Mouse (Mus musculus) heart, embryonic 15.5 days (tissue): ENCODE results near the gene Orc3. TPM values are rescaled to one million over a fixed set of nuclear protein-coding genes. Genes with fewer than 3 reads are reported as not detected.

Experiments used
- ATAC-seq: fragments of 200-750 bp; cut with Nextera tagmentation; replicated peaks from 2 replicates; pipeline ENCODE4 v1.8.0; 2017; ENCODE audit warnings: low read depth, moderate TSS enrichment; ENCODE audit not compliant: insufficient number of reproducible peaks, insufficient read depth, low FRiP score
- H3K27ac ChIP-seq: fragments of 300-500 bp; sonication (generic); 2 replicates; pipeline ENCODE4 v1.5.1; 2015; ENCODE audit warnings: mild to moderate bottlenecking, inconsistent platforms
- H3K27me3 ChIP-seq: fragments of 300-500 bp; sonication (generic); 2 replicates; pipeline ENCODE4 v1.6.1; 2015; ENCODE audit warnings: inconsistent platforms
- H3K36me3 ChIP-seq: fragments of 300-500 bp; sonication (generic); 2 replicates; pipeline ENCODE4 v1.6.1; 2015; ENCODE audit warnings: mild to moderate bottlenecking, inconsistent platforms
- H3K4me1 ChIP-seq: fragments of 300-500 bp; sonication (generic); replicated peaks from 2 replicates; pipeline ENCODE4 v1.6.1; 2015; ENCODE audit warnings: inconsistent platforms
- H3K4me2 ChIP-seq: fragments of 300-500 bp; sonication (generic); 2 replicates; pipeline ENCODE4 v1.6.1; 2015; ENCODE audit warnings: inconsistent platforms, mild to moderate bottlenecking, moderate library complexity
- H3K4me3 ChIP-seq: fragments of 300-500 bp; sonication (generic); 2 replicates; pipeline ENCODE4 v1.5.1; 2015; ENCODE audit warnings: mild to moderate bottlenecking, inconsistent platforms
- H3K9ac ChIP-seq: fragments of 300-500 bp; sonication (generic); 2 replicates; pipeline ENCODE4 v1.6.1; 2015; ENCODE audit warnings: mild to moderate bottlenecking, inconsistent platforms
- H3K9me3 ChIP-seq: fragments of 300-500 bp; sonication (generic); replicated peaks from 2 replicates; pipeline ENCODE4 v1.6.1; 2016; ENCODE audit warnings: inconsistent platforms
- whole genome bisulfite sequencing: fragments of 180-500 bp; shearing (Covaris S2); methylation state at CpG from one replicate; pipeline ENCODE4 v1.1.7; 2015; ENCODE audit warnings: mixed read lengths; 5-methylcytosine and 5-hydroxymethylcytosine counted together
- polyA plus RNA-seq: library from polyadenylated mRNA; unstranded; fragments of >200 nt; fragmentation: Nextera tagmentation; extraction: Ambion mirVana; gene quantifications from 2 replicates; pipeline ENCODE4 v1.2.1, GENCODE M21; 2015

Gene Orc3
- polyA plus RNA-seq, 1 experiment from 2014 or later: 58.0 TPM

GRCm38 (mm10) chr4:34634129-34634528 is 19.4 kb upstream of the Orc3 start:
- ATAC-seq: no peak
- WGBS: 89% methylated on average over 7 of the region's 7 CpGs
- H3K36me3 ChIP-seq: peaks cover 24% of the 10 kb centered on the region
- H3K9ac ChIP-seq: no peak overlapping the region
- H3K9me3 ChIP-seq: no peaks in the 10 kb centered on the region
- H3K4me3 ChIP-seq: no peak overlapping the region
- no peak overlapping the region for H3K27ac ChIP-seq
- no peaks in the 10 kb centered on the region for H3K4me1 ChIP-seq
- no peak overlapping the region for H3K4me2 ChIP-seq
- H3K27me3 ChIP-seq: no peaks in the 10 kb centered on the region

GRCm38 (mm10) chr4:34629956-34630355 is 15.2 kb upstream of the Orc3 start:
- ATAC-seq: no peak
- no peak overlapping the region for H3K4me3 ChIP-seq
- no peaks in the 10 kb centered on the region for H3K27me3 ChIP-seq
- H3K4me2 ChIP-seq: no peak overlapping the region
- no peak overlapping the region for H3K9ac ChIP-seq
- H3K27ac ChIP-seq: no peak overlapping the region
- no peaks in the 10 kb centered on the region for H3K4me1 ChIP-seq
- WGBS: 52% methylated on average over 1 of the region's 1 CpGs
- peaks cover 33% of the 10 kb centered on the region for H3K36me3 ChIP-seq
- H3K9me3 ChIP-seq: no peaks in the 10 kb centered on the region

- no peak for ATAC-seq
- Histone ChIP-seq H3K9ac (no peak overlapping the region), H3K4me3 (no peak overlapping the region), H3K4me2 (no peak overlapping the region), H3K27ac (no peak overlapping the region), H3K36me3 (peaks cover 25% of the 10 kb centered on the region), H3K9me3 (no peaks in the 10 kb centered on the region), H3K4me1 (no peaks in the 10 kb centered on the region), H3K27me3 (no peaks in the 10 kb centered on the region)
- 84% methylated on average over 6 of the region's 6 CpGs for WGBS
Observed at GRCm38 (mm10) chr4:34626401-34626800, 11.7 kb upstream of the Orc3 start.

GRCm38 (mm10) chr4:34625556-34625955 is 10.8 kb upstream of the Orc3 start:
- no peak overlapping the region for H3K9ac ChIP-seq
- H3K36me3 ChIP-seq: peaks cover 23% of the 10 kb centered on the region
- H3K4me1 ChIP-seq: no peaks in the 10 kb centered on the region
- WGBS: 72% methylated on average over 4 of the region's 4 CpGs
- no peaks in the 10 kb centered on the region for H3K9me3 ChIP-seq
- no peak overlapping the region for H3K27ac ChIP-seq
- no peak overlapping the region for H3K4me3 ChIP-seq
- H3K4me2 ChIP-seq: no peak overlapping the region
- no peaks in the 10 kb centered on the region for H3K27me3 ChIP-seq
- ATAC-seq: no peak

GRCm38 (mm10) chr4:34616146-34616545 is 1.4 kb upstream of the Orc3 start:
- Histone ChIP-seq H3K27ac (no peak overlapping the region), H3K9me3 (no peaks in the 10 kb centered on the region), H3K4me1 (peaks cover 23% of the 10 kb centered on the region), H3K9ac (0 out of 2 replicates have a peak overlapping the region, but pooled peaks have one; percentile 97), H3K36me3 (no peaks in the 10 kb centered on the region), H3K4me2 (peak overlapping the region; percentile 79), H3K27me3 (no peaks in the 10 kb centered on the region), H3K4me3 (peak overlapping the region; percentile 87; the same call in 1 of the 2 replicates)
- WGBS: 76% methylated on average over 8 of the region's 8 CpGs
- no peak for ATAC-seq

- peak overlapping the region; percentile 79 for H3K4me2 ChIP-seq
- 1% methylated on average over 13 of the region's 13 CpGs for WGBS
- peak overlapping the region; percentile 89 for H3K27ac ChIP-seq
- ATAC-seq: no peak
- H3K4me1 ChIP-seq: peaks cover 23% of the 10 kb centered on the region
- peak overlapping the region; percentile 87 for H3K4me3 ChIP-seq
- H3K36me3 ChIP-seq: no peaks in the 10 kb centered on the region
- H3K9me3 ChIP-seq: no peaks in the 10 kb centered on the region
- H3K9ac ChIP-seq: peak overlapping the region; percentile 97
- no peaks in the 10 kb centered on the region for H3K27me3 ChIP-seq
Observed at GRCm38 (mm10) chr4:34615303-34615702, 559 bp upstream of the Orc3 start.

- peak overlapping the region; percentile 87 for H3K4me3 ChIP-seq
- peaks cover 10% of the 10 kb centered on the region for H3K36me3 ChIP-seq
- H3K9ac ChIP-seq: peak overlapping the region; percentile 97
- WGBS: 63% methylated on average over 6 of the region's 6 CpGs
- no peak for ATAC-seq
- no peaks in the 10 kb centered on the region for H3K27me3 ChIP-seq
- H3K9me3 ChIP-seq: no peaks in the 10 kb centered on the region
- no peak overlapping the region for H3K27ac ChIP-seq
- H3K4me2 ChIP-seq: peak overlapping the region; percentile 79
- H3K4me1 ChIP-seq: peaks cover 23% of the 10 kb centered on the region
Observed at GRCm38 (mm10) chr4:34613571-34614145, 1.1 kb downstream of the Orc3 start.

GRCm38 (mm10) chr4:34606658-34607057 is 8.1 kb downstream of the Orc3 start:
- no peaks in the 10 kb centered on the region for H3K4me1 ChIP-seq
- H3K4me2 ChIP-seq: no peak overlapping the region
- WGBS: 93% methylated on average over 10 of the region's 10 CpGs
- H3K4me3 ChIP-seq: no peak overlapping the region
- H3K27ac ChIP-seq: no peak overlapping the region
- H3K27me3 ChIP-seq: no peaks in the 10 kb centered on the region
- H3K9me3 ChIP-seq: no peaks in the 10 kb centered on the region
- H3K36me3 ChIP-seq: peaks cover 55% of the 10 kb centered on the region
- ATAC-seq: no peak
- no peak overlapping the region for H3K9ac ChIP-seq

GRCm38 (mm10) chr4:34603123-34603522 is 11.6 kb downstream of the Orc3 start:
- ATAC-seq: no peak
- no peak overlapping the region for H3K27ac ChIP-seq
- H3K4me1 ChIP-seq: no peaks in the 10 kb centered on the region
- no peaks in the 10 kb centered on the region for H3K27me3 ChIP-seq
- H3K36me3 ChIP-seq: peaks cover 64% of the 10 kb centered on the region
- WGBS: 96% methylated on average over 6 of the region's 6 CpGs
- no peak overlapping the region for H3K4me3 ChIP-seq
- no peak overlapping the region for H3K9ac ChIP-seq
- H3K9me3 ChIP-seq: no peaks in the 10 kb centered on the region
- no peak overlapping the region for H3K4me2 ChIP-seq

- H3K4me2 ChIP-seq: no peak overlapping the region
- H3K4me1 ChIP-seq: peaks cover 15% of the 10 kb centered on the region
- ATAC-seq: no peak
- H3K36me3 ChIP-seq: peaks cover 43% of the 10 kb centered on the region
- H3K9ac ChIP-seq: no peak overlapping the region
- 49% methylated on average over 7 of the region's 7 CpGs for WGBS
- H3K9me3 ChIP-seq: no peaks in the 10 kb centered on the region
- H3K27me3 ChIP-seq: no peaks in the 10 kb centered on the region
- H3K27ac ChIP-seq: peak overlapping the region; percentile 46; the same call in 1 of the 2 replicates
- H3K4me3 ChIP-seq: no peak overlapping the region
Observed at GRCm38 (mm10) chr4:34584871-34585607, 29.7 kb downstream of the Orc3 start.

GRCm38 (mm10) chr4:34583427-34583826 is 31.3 kb downstream of the Orc3 start:
- 91% methylated on average over 3 of the region's 3 CpGs for WGBS
- Histone ChIP-seq H3K9ac (no peak overlapping the region), H3K4me2 (no peak overlapping the region), H3K27ac (no peak overlapping the region), H3K4me1 (peaks cover 15% of the 10 kb centered on the region), H3K27me3 (no peaks in the 10 kb centered on the region), H3K36me3 (peaks cover 54% of the 10 kb centered on the region), H3K9me3 (no peaks in the 10 kb centered on the region), H3K4me3 (no peak overlapping the region)
- no peak for ATAC-seq

- no peaks in the 10 kb centered on the region for H3K27me3 ChIP-seq
- no peak for ATAC-seq
- peak overlapping the region; percentile 34; the same call in 1 of the 2 replicates for H3K27ac ChIP-seq
- H3K4me2 ChIP-seq: no peak overlapping the region
- H3K9ac ChIP-seq: no peak overlapping the region
- 52% methylated on average over 5 of the region's 5 CpGs for WGBS
- peaks cover 61% of the 10 kb centered on the region for H3K36me3 ChIP-seq
- peaks cover 15% of the 10 kb centered on the region for H3K4me1 ChIP-seq
- no peak overlapping the region for H3K4me3 ChIP-seq
- no peaks in the 10 kb centered on the region for H3K9me3 ChIP-seq
Observed at GRCm38 (mm10) chr4:34582476-34582875, 32.3 kb downstream of the Orc3 start.
